Mouse (Mus musculus) intestine, embryonic 16.5 days (tissue): ENCODE data around the gene Zscan12. TPM values are rescaled to one million over a fixed set of nuclear protein-coding genes. Genes with fewer than 3 reads are reported as not detected.

ENCODE experiments used
- ATAC-seq: fragments of 200-750 bp; cut with Nextera tagmentation; 2 replicates; pipeline ENCODE4 v1.8.0; 2017; ENCODE audit warnings: moderate TSS enrichment, moderate library complexity
- H3K27ac ChIP-seq: fragments of 300-500 bp; sonication (generic); 2 replicates; pipeline ENCODE4 v1.5.1; 2014; ENCODE audit warnings: mild to moderate bottlenecking, low read length
- H3K27me3 ChIP-seq: fragments of 300-500 bp; sonication (generic); replicated peaks from 2 replicates; pipeline ENCODE4 v1.6.1; 2014; ENCODE audit warnings: low read length, control low read depth, mixed read lengths; ENCODE audit not compliant: control insufficient read depth, insufficient read depth
- H3K36me3 ChIP-seq: fragments of 300-500 bp; sonication (generic); 2 replicates; pipeline ENCODE4 v1.6.1; 2014; ENCODE audit warnings: low read length, control low read depth; ENCODE audit not compliant: control insufficient read depth, insufficient read depth
- H3K4me1 ChIP-seq: fragments of 300-500 bp; sonication (generic); 2 replicates; pipeline ENCODE4 v1.6.1; 2014; ENCODE audit warnings: low read length, control low read depth, mixed read lengths; ENCODE audit not compliant: control insufficient read depth, insufficient read depth
- H3K4me2 ChIP-seq: fragments of 300-500 bp; sonication (generic); 2 replicates; pipeline ENCODE4 v1.6.1; 2014; ENCODE audit warnings: low read depth, low read length, control low read depth
- H3K4me3 ChIP-seq: fragments of 300-500 bp; sonication (generic); 2 replicates; pipeline ENCODE4 v1.5.1; 2014; ENCODE audit warnings: mild to moderate bottlenecking, low read length
- H3K9ac ChIP-seq: fragments of 300-500 bp; sonication (generic); 2 replicates; pipeline ENCODE4 v1.6.1; 2014; ENCODE audit warnings: low read depth, low read length
- H3K9me3 ChIP-seq: fragments of 300-500 bp; sonication (generic); 2 replicates; pipeline ENCODE4 v1.6.1; 2016; ENCODE audit warnings: low read length, control low read depth; ENCODE audit not compliant: control insufficient read depth
- WGBS: fragments of 180-500 bp; shearing (Covaris S2); extraction: QIAGEN DNeasy Blood & Tissue Kit; methylation state at CpG from one replicate; pipeline ENCODE4 v1.1.7; 2014; 5-methylcytosine and 5-hydroxymethylcytosine counted together
- polyA plus RNA-seq: library from polyadenylated mRNA; unstranded; fragments of >200 nt; fragmentation: Nextera tagmentation; extraction: Ambion mirVana; gene quantifications from 2 replicates; pipeline ENCODE4 v1.2.1, GENCODE M21; 2015

The Zscan12 gene
- polyA plus RNA-seq: 6.6 and 7.9 TPM in 2 replicates

DNA sequence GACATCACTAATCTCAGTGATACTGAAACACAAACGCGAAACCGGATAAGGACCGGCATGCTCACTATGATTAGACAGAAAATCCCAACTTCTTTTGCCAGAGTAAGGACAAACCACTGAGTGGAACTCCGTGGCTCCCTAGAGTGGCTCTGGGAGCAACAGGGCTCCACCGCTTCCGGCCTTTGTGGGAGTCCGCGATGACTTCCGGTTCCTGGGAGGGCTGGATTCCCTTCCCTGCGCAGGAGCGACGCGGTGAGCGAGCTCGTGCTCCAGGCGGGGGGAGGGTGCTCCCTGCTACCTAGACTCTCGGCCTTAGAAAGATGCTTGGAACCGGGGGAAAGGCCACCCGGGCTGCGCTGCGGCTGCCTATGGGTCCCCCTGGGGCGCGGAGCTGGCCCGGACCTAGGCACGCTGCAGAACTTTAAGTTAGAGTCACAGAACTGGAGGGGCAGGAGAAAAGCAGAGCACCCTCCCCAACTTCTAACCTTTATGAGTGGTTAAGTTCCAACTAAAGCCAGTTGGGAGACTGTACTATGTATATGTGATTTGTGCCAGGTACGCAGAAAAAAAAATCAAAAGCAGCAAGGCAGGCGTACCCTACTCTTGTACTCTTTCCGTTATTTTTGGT, at the start of gene Zscan12:
Gene Zscan12 (plus strand): TSS at position 200 of the 628 bp plus-strand sequence.
- WGBS: under 1% methylated on average over 28 of the region's 29 CpGs
- Histone ChIP-seq H3K27ac (peak within 1 kb of the TSS; percentile 74), H3K9me3 (no peaks in the 10 kb centered on the region), H3K4me1 (peaks cover 12% of the 10 kb centered on the region), H3K4me3 (peak within 1 kb of the TSS; percentile 93), H3K27me3 (no peaks in the 10 kb centered on the region), H3K4me2 (peak within 1 kb of the TSS; percentile 69), H3K9ac (peak within 1 kb of the TSS; percentile 95), H3K36me3 (no peaks in the 10 kb centered on the region)
- peak; percentile 100 for ATAC-seq

DNA sequence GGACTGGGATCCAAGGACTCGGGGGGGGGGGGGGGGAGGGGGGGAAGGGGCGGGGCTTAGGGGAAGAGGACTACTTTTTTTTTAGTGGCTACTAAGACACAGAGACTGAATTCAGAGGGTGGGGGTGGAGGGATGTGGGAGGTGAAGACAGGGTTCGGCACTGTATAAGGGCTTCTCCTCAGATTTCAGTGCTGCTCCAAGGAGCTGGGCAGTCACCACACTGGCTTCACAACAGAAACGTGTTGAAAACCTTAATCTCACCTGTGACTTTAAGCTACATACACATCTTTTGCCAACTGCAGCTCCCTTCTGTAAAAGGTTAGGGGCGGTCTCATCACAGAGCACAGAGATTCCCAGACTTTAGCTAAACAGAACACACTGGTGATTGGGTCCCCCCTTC, 49.8 kb upstream of the Zscan12 start:
- no peak overlapping the region for H3K4me3 ChIP-seq
- no peak overlapping the region for H3K9ac ChIP-seq
- no peak overlapping the region for H3K27ac ChIP-seq
- ATAC-seq: no peak
- H3K4me1 ChIP-seq: no peaks in the 10 kb centered on the region
- WGBS: 61% methylated on average over 3 of the region's 5 CpGs
- H3K36me3 ChIP-seq: no peaks in the 10 kb centered on the region
- H3K4me2 ChIP-seq: no peak overlapping the region
- no peaks in the 10 kb centered on the region for H3K27me3 ChIP-seq
- no peaks in the 10 kb centered on the region for H3K9me3 ChIP-seq

DNA sequence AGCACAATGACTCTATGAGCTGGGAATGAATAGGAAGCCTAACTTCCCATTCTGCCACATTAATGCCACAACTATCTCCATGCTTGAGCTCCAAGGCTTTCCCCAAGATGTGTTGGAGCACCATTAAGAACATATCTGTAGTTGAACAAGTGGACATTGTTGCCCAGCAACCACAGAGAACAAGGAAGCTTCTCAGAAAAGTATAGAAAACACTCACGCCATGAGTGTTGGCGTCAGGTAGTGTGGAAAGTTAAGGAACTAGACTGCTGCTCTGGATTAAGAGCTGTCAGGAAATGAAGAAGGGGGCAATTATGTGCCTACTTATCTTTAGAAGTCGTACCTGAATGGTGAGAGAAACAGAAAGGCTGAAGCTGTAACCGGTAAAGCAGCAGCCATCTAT, 48.7 kb upstream of the Zscan12 start:
- ATAC-seq: no peak
- Histone ChIP-seq H3K4me2 (no peak overlapping the region), H3K4me1 (no peaks in the 10 kb centered on the region), H3K27me3 (no peaks in the 10 kb centered on the region), H3K9ac (no peak overlapping the region), H3K27ac (no peak overlapping the region), H3K9me3 (no peaks in the 10 kb centered on the region), H3K4me3 (no peak overlapping the region), H3K36me3 (no peaks in the 10 kb centered on the region)
- 74% methylated on average over 4 of the region's 4 CpGs for WGBS

DNA sequence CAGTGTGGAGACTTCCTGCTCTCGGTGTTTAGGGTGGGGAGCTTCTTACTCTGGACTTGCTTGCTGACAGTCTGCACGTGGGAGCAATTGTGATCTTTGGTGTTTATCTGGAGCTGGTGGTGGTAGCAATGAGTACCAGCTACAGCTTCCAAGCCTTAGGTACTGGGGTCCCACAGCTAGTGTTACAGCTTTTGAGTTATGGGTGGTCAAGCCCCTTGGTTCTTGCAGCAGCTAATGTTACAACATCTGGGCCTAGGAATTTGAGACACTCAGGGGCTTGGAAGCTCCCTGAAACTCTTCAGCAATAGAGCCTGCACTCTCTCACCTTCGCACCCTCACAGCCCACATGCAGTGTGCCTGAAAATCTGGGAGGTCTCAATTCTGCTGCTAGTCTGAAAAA, 42.4 kb upstream of the Zscan12 start:
- no peaks in the 10 kb centered on the region for H3K36me3 ChIP-seq
- WGBS: 68% methylated on average over 3 of the region's 3 CpGs
- H3K27me3 ChIP-seq: no peaks in the 10 kb centered on the region
- no peak overlapping the region for H3K4me2 ChIP-seq
- no peak overlapping the region for H3K9ac ChIP-seq
- H3K27ac ChIP-seq: no peak overlapping the region
- no peaks in the 10 kb centered on the region for H3K9me3 ChIP-seq
- ATAC-seq: no peak
- no peak overlapping the region for H3K4me3 ChIP-seq
- H3K4me1 ChIP-seq: no peaks in the 10 kb centered on the region

GRCm38 (mm10) chr13:21321890-21322494, 40.6 kb upstream of the Zscan12 start:
- H3K4me3 ChIP-seq: peak overlapping the region; percentile 34
- H3K27ac ChIP-seq: no peak overlapping the region
- ATAC-seq: no peak
- no peaks in the 10 kb centered on the region for H3K4me1 ChIP-seq
- no peaks in the 10 kb centered on the region for H3K27me3 ChIP-seq
- WGBS: 4% methylated on average over 18 of the region's 18 CpGs
- H3K9ac ChIP-seq: peak overlapping the region; percentile 9; the same call in 1 of the 2 replicates
- H3K9me3 ChIP-seq: no peaks in the 10 kb centered on the region
- peak overlapping the region; percentile 40 for H3K4me2 ChIP-seq
- H3K36me3 ChIP-seq: no peaks in the 10 kb centered on the region

- no peaks in the 10 kb centered on the region for H3K27me3 ChIP-seq
- H3K4me3 ChIP-seq: peak overlapping the region; percentile 34
- H3K4me1 ChIP-seq: peaks cover 5% of the 10 kb centered on the region
- ATAC-seq: no peak
- H3K4me2 ChIP-seq: peak overlapping the region; percentile 40
- H3K9me3 ChIP-seq: no peaks in the 10 kb centered on the region
- no peak overlapping the region for H3K27ac ChIP-seq
- no peaks in the 10 kb centered on the region for H3K36me3 ChIP-seq
- WGBS: 21% methylated on average over 18 of the region's 18 CpGs
- 0 out of 2 replicates have a peak overlapping the region, but pooled peaks have one; percentile 9 for H3K9ac ChIP-seq
These were observed 39.9 kb upstream of the Zscan12 start for GRCm38 (mm10) chr13:21322509-21323375.

DNA sequence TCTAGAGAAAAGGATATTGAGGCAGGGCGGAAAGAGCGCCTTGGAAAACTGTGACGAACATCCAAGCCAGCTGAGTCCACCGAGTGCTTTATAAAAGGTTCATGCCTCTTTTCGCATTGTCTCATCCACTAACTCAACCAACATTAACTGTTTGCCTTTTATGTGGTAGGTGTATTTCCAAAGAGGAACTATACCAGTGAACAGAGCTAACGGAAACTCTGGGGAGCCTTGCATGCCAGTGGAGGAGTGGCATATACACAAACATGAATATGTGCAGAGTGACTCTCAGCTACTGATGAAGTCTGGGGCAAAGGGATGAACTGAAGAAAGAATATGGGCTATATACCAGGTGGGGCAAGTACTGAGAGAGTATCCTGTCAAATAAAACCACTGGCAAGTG, 39.2 kb upstream of the Zscan12 start:
- no peak overlapping the region for H3K27ac ChIP-seq
- no peak for ATAC-seq
- peaks cover 5% of the 10 kb centered on the region for H3K4me1 ChIP-seq
- H3K27me3 ChIP-seq: no peaks in the 10 kb centered on the region
- H3K4me3 ChIP-seq: no peak overlapping the region
- no peak overlapping the region for H3K9ac ChIP-seq
- no peaks in the 10 kb centered on the region for H3K9me3 ChIP-seq
- H3K4me2 ChIP-seq: 0 out of 2 replicates have a peak overlapping the region, but pooled peaks have one; percentile 37
- H3K36me3 ChIP-seq: no peaks in the 10 kb centered on the region
- 68% methylated on average over 6 of the region's 6 CpGs for WGBS

DNA sequence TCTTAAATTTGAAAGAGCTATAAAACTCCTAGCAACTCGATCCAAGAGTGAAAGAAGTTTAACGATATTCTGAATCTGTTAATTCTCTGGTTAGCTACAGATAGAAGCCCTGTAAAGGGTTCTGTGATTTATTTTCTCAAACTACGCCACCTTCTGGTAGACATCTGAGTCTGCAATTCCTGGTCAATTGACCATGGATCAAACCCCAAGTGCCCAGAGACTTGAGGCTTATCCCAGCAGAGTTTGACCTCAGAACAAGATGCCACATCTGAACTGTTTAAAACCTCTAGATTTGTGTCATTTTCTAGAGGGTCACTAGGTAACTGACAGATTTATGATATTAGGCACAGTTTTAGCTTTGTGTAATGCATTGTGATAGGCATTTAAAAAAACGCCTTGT, 36.4 kb upstream of the Zscan12 start:
- Histone ChIP-seq H3K4me1 (peaks cover 5% of the 10 kb centered on the region), H3K36me3 (no peaks in the 10 kb centered on the region), H3K4me3 (peak overlapping the region; percentile 51), H3K27me3 (no peaks in the 10 kb centered on the region), H3K27ac (no peak overlapping the region), H3K4me2 (peak overlapping the region; percentile 76), H3K9ac (no peak overlapping the region), H3K9me3 (no peaks in the 10 kb centered on the region)
- peak; percentile 59 for ATAC-seq
- 5% methylated on average over 4 of the region's 4 CpGs for WGBS

DNA sequence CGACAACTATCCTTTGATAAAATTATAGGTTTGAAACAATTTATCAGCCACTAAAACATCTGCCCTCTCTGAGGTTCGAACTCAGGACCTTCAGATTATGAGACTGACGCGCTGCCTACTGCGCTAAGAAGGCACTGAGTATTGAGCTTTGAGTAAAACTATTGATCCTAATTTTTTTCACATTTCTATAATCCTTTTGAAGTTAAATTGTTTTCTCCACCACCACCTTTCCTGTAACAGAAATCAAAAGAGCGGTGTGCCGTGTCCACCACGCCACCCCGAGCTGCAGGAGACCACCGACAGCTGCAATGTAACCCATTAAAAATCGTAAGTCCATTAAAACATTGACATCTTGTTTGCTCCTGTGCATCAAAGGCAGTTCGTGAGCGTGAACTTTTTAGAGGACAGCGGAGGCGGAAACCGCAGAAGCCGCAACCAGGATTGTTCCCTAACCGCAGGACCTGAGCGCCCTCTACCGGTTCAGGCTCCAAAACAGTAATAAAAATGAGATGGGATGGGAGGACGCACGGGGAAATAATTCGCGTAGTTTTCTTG, 35.9 kb upstream of the Zscan12 start:
- Histone ChIP-seq H3K27ac (no peak overlapping the region), H3K9ac (peak overlapping the region; percentile 43; the same call in 1 of the 2 replicates), H3K36me3 (no peaks in the 10 kb centered on the region), H3K4me2 (peak overlapping the region; percentile 76), H3K9me3 (no peaks in the 10 kb centered on the region), H3K4me1 (peaks cover 5% of the 10 kb centered on the region), H3K27me3 (no peaks in the 10 kb centered on the region), H3K4me3 (peak overlapping the region; percentile 51)
- WGBS: under 1% methylated on average over 24 of the region's 24 CpGs
- ATAC-seq: peak; percentile 87
